Mouse (Mus musculus) kidney, adult 11 months (tissue): ENCODE results near the gene Gata3.

ENCODE experiments used
- DNase-seq: peaks from one replicate; pipeline ENCODE4 v3.0.0; 2022

Gata3 gene

GRCm38 (mm10) chr2:9871141-9871716, 18.6 kb downstream of the Gata3 start:
- no peak for DNase-seq

- DNase-seq = no peak
These were observed 22.6 kb downstream of the Gata3 start for GRCm38 (mm10) chr2:9867092-9867825.

GRCm38 (mm10) chr2:9860698-9861097, 29.1 kb downstream of the Gata3 start:
- no peak for DNase-seq

GRCm38 (mm10) chr2:9855861-9856260, 34.0 kb downstream of the Gata3 start:
- DNase-seq = no peak

- no peak for DNase-seq
These were observed 36.8 kb downstream of the Gata3 start for GRCm38 (mm10) chr2:9852851-9853576.

- no peak for DNase-seq
These were observed 54.6 kb downstream of the Gata3 start for GRCm38 (mm10) chr2:9835195-9835594.

GRCm38 (mm10) chr2:9833712-9834111, 56.1 kb downstream of the Gata3 start:
- DNase-seq = no peak

GRCm38 (mm10) chr2:9827624-9828023, 62.2 kb downstream of the Gata3 start:
- DNase-seq = no peak

- DNase-seq = no peak
These were observed 69.2 kb downstream of the Gata3 start for GRCm38 (mm10) chr2:9820611-9821010.

GRCm38 (mm10) chr2:9818177-9818785, 71.6 kb downstream of the Gata3 start:
- no peak for DNase-seq
